Mouse (Mus musculus) embryonic facial prominence, embryonic 12.5 days (tissue): ENCODE data around the gene Ccdc172. TPM values are rescaled to one million over a fixed set of nuclear protein-coding genes. Genes with fewer than 3 reads are reported as not detected.

ENCODE experiments used
- ATAC-seq: fragments of 200-750 bp; cut with Nextera tagmentation; 2 replicates; pipeline ENCODE4 v1.8.0; 2017; ENCODE audit not compliant: insufficient number of reproducible peaks, insufficient read depth, low FRiP score, low TSS enrichment
- H3K27ac ChIP-seq: fragments of 300-500 bp; sonication (generic); 2 replicates; pipeline ENCODE4 v1.5.1; 2016; ENCODE audit warnings: mild to moderate bottlenecking
- H3K27me3 ChIP-seq: fragments of 300-500 bp; sonication (generic); 2 replicates; pipeline ENCODE4 v1.6.1; 2016; ENCODE audit warnings: mild to moderate bottlenecking, moderate library complexity
- H3K36me3 ChIP-seq: fragments of 300-500 bp; sonication (generic); 2 replicates; pipeline ENCODE4 v1.6.1; 2016; ENCODE audit warnings: mild to moderate bottlenecking
- H3K4me1 ChIP-seq: fragments of 300-500 bp; sonication (generic); 2 replicates; pipeline ENCODE4 v1.6.1; 2016
- H3K4me2 ChIP-seq: fragments of 300-500 bp; sonication (generic); replicated peaks from 2 replicates; pipeline ENCODE4 v1.6.1; 2016; ENCODE audit warnings: mild to moderate bottlenecking, moderate library complexity
- H3K4me3 ChIP-seq: fragments of 300-500 bp; sonication (generic); 2 replicates; pipeline ENCODE4 v1.5.1; 2016; ENCODE audit warnings: mild to moderate bottlenecking
- H3K9ac ChIP-seq: fragments of 300-500 bp; sonication (generic); 2 replicates; pipeline ENCODE4 v1.6.1; 2016; ENCODE audit warnings: mild to moderate bottlenecking, moderate library complexity
- H3K9me3 ChIP-seq: fragments of 300-500 bp; sonication (generic); 2 replicates; pipeline ENCODE4 v1.6.1; 2016; ENCODE audit warnings: mild to moderate bottlenecking, moderate library complexity
- WGBS: fragments of 180-500 bp; shearing (Covaris S2); methylation state at CpG from one replicate; pipeline ENCODE4 v1.1.7; 2016; 5-methylcytosine and 5-hydroxymethylcytosine counted together
- polyA plus RNA-seq: library from polyadenylated mRNA; unstranded; fragments of >200 nt; fragmentation: Nextera tagmentation; extraction: Ambion mirVana; gene quantifications from 2 replicates; pipeline ENCODE4 v1.2.1, GENCODE M21; 2016

The Ccdc172 gene
- polyA plus RNA-seq, 1 experiment from 2014 or later, result not detected

- Histone ChIP-seq H3K27me3 (no peaks in the 10 kb centered on the region), H3K9me3 (no peaks in the 10 kb centered on the region), H3K4me2 (no peak overlapping the region), H3K9ac (no peak overlapping the region), H3K4me1 (no peaks in the 10 kb centered on the region), H3K27ac (no peak overlapping the region), H3K4me3 (no peak overlapping the region), H3K36me3 (no peaks in the 10 kb centered on the region)
- 50% methylated on average over 11 of the region's 11 CpGs for WGBS
- ATAC-seq, result no peak
Measured at GRCm38 (mm10) chr19:58572429-58573071, 60.8 kb downstream of the Ccdc172 start.

DNA sequence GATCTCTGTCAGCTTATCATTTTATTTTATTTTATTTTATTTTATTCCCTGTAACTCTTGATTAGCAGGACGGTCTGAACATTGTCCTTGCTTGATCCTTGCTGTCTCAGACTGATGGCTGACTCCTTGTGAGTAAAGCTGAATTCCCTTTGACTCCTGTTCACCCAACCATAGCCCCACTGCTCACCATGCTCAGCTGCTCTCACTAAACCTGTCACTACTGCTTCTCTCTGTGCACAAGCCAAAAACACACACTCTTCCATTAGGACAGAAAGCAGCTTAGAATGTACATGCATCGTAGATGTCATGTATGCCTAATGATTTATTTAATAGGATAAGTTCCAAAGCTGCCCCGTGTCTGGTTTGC lies 61.3 kb downstream of the Ccdc172 start:
- ATAC-seq, result no peak
- no peaks in the 10 kb centered on the region for H3K27me3 ChIP-seq
- no peak overlapping the region for H3K9ac ChIP-seq
- H3K4me2 ChIP-seq, result no peak overlapping the region
- no peaks in the 10 kb centered on the region for H3K36me3 ChIP-seq
- H3K4me3 ChIP-seq, result no peak overlapping the region
- WGBS, result 79% methylated on average over 3 of the region's 3 CpGs
- H3K9me3 ChIP-seq, result no peaks in the 10 kb centered on the region
- no peaks in the 10 kb centered on the region for H3K4me1 ChIP-seq
- H3K27ac ChIP-seq, result no peak overlapping the region

DNA sequence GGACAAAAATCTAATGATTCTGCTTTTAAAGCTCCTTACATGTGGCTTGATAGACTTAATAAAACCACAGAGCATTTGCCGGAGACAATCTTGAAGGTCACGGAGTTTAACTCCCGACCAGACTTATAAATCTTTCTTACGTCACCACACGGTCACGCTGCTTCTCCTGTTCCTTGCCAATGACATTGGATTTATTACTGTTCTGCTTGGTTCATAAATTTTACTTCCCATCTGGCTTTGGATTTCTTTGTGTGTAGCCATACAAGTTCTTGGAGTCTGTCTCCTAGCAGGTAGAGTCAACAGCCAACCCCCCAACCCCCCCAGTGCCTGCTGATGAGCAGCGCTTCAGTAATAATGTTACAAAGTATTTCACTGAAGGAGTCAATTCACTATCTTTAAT lies 70.2 kb downstream of the Ccdc172 start:
- H3K4me3 ChIP-seq, result no peak overlapping the region
- H3K9me3 ChIP-seq, result no peaks in the 10 kb centered on the region
- no peaks in the 10 kb centered on the region for H3K4me1 ChIP-seq
- no peaks in the 10 kb centered on the region for H3K36me3 ChIP-seq
- no peak for ATAC-seq
- H3K9ac ChIP-seq, result no peak overlapping the region
- no peak overlapping the region for H3K4me2 ChIP-seq
- no peaks in the 10 kb centered on the region for H3K27me3 ChIP-seq
- 69% methylated on average over 7 of the region's 7 CpGs for WGBS
- H3K27ac ChIP-seq, result no peak overlapping the region

- H3K4me3 ChIP-seq, result no peak overlapping the region
- no peak overlapping the region for H3K9ac ChIP-seq
- H3K27ac ChIP-seq, result no peak overlapping the region
- H3K9me3 ChIP-seq, result no peaks in the 10 kb centered on the region
- no peaks in the 10 kb centered on the region for H3K36me3 ChIP-seq
- 90% methylated on average over 5 of the region's 5 CpGs for WGBS
- H3K27me3 ChIP-seq, result no peaks in the 10 kb centered on the region
- ATAC-seq, result no peak
- no peaks in the 10 kb centered on the region for H3K4me1 ChIP-seq
- H3K4me2 ChIP-seq, result no peak overlapping the region
Measured at GRCm38 (mm10) chr19:58582956-58583355, 71.2 kb downstream of the Ccdc172 start.

DNA sequence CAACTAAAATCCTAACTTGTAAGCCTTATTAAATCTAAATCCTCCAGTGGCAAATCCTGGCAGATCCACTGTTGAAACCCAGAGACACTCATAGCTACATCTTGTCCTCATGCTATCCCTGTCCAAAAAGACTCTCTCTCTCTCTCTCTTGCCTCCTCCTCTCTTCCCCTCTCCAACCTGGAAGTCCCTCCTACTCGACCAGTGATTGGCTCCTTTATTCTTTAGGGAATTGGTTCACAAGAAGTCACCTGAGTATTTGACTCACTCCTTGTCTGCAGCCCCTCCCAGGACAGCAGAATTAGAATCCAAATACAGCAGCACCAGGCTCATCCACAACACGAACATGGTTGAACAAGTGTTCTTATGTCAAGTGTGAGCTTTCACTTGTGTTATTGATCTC lies 74.3 kb downstream of the Ccdc172 start:
- Histone ChIP-seq H3K36me3 (no peaks in the 10 kb centered on the region), H3K27ac (no peak overlapping the region), H3K4me1 (no peaks in the 10 kb centered on the region), H3K4me3 (no peak overlapping the region), H3K9ac (no peak overlapping the region), H3K4me2 (no peak overlapping the region), H3K27me3 (no peaks in the 10 kb centered on the region), H3K9me3 (no peaks in the 10 kb centered on the region)
- WGBS, result 73% methylated on average over 2 of the region's 2 CpGs
- ATAC-seq, result no peak

DNA sequence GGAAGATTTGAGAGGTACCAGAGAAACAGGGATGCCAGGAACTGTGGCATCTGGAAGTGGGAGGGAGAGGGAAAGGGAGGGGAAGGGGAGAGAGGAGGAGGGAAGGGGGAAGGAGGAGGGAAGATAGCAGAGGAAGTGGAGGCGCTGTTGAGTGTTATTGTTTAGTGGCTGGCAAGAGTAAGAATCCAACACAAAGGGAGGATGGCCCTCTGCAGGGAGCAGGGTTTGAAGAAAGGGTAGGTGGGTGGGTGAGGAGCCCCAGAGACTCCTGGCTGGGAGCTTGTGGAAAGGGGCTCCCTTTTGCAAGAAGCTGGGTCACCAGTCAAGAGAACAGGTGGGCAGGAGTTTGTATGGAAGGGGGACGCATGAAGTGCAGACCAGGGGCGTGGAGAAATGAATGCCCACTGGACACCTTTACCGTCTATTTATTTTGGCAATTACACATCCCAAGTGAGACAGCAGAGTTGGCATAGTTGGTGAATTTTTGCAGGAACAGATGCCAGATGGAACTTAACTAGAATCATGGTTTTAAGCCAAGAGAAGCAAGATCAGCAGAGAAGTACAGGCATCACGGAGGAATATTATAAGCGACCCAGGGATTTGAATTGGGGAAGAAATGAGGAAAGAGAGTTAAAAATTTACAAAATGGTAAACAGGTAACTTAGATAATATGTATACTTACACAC lies 78.6 kb downstream of the Ccdc172 start:
- H3K27me3 ChIP-seq, result no peaks in the 10 kb centered on the region
- no peak overlapping the region for H3K4me2 ChIP-seq
- no peak overlapping the region for H3K27ac ChIP-seq
- 71% methylated on average over 6 of the region's 6 CpGs for WGBS
- ATAC-seq, result no peak
- H3K4me3 ChIP-seq, result no peak overlapping the region
- H3K9me3 ChIP-seq, result no peaks in the 10 kb centered on the region
- no peak overlapping the region for H3K9ac ChIP-seq
- no peaks in the 10 kb centered on the region for H3K36me3 ChIP-seq
- no peaks in the 10 kb centered on the region for H3K4me1 ChIP-seq

GRCm38 (mm10) chr19:58600381-58600780 lies 88.6 kb downstream of the Ccdc172 start:
- 51% methylated on average over 5 of the region's 5 CpGs for WGBS

More at GRCm38 (mm10) chr19:58600381-58600780, 88.6 kb downstream of the Ccdc172 start:
- H3K27me3 ChIP-seq, result no peaks in the 10 kb centered on the region
- ATAC-seq, result no peak
- H3K4me3 ChIP-seq, result no peak overlapping the region
- no peaks in the 10 kb centered on the region for H3K36me3 ChIP-seq
- no peak overlapping the region for H3K9ac ChIP-seq
- H3K27ac ChIP-seq, result peak overlapping the region; percentile 73
- H3K4me2 ChIP-seq, result no peak overlapping the region
- H3K4me1 ChIP-seq, result 0 out of 2 replicates have a peak, but pooled peaks cover 7% of the 10 kb centered on the region
- H3K9me3 ChIP-seq, result no peaks in the 10 kb centered on the region

Other genes with a start within 250 kb of the Ccdc172 start
- gene Gfra1, start 56.1 kb upstream of the Ccdc172 start, polyA plus RNA-seq, result 24.1 and 26.2 TPM in 2 replicates
- gene Pnlip, start 140.5 kb downstream of the Ccdc172 start, polyA plus RNA-seq, result not detected in 2 replicates
- 0.20 TPM in 1 of 2 replicates, not detected in the other for gene Pnliprp1, start 216.9 kb downstream of the Ccdc172 start, polyA plus RNA-seq
- not detected in 2 replicates for gene Pnliprp2, start 247.7 kb downstream of the Ccdc172 start, polyA plus RNA-seq